Mouse (Mus musculus) G1E (cell line): ENCODE measurements at regions not wholly inside any gene's neighbourhood (a gene's known extent, or its start where the extent isn't known, plus 50 kb on each side); places are given as distances from the start of the nearest gene placed in this dataset.
A peak's percentile ranks its signal among the peaks of the same experiment; 100 is the strongest.

Source experiments
- ATAC-seq: 2 replicates; pipeline ENCODE4 v1.8.0; 2016; ENCODE audit warnings: mild to moderate bottlenecking; ENCODE audit not compliant: insufficient number of reproducible peaks, poor library complexity, low FRiP score, severe bottlenecking; ENCODE audit errors: extremely low read depth
- DNase-seq: peaks from one replicate; pipeline ENCODE4 v3.0.0; 2012; ENCODE audit warnings: low spot score
- H3K27me3 ChIP-seq: 2 replicates; pipeline ENCODE4 v1.6.1; 2012; ENCODE audit warnings: mild to moderate bottlenecking, low read length, inconsistent platforms; ENCODE audit not compliant: insufficient read depth
- H3K36me3 ChIP-seq: replicated peaks from 2 replicates; pipeline ENCODE3; 2012; ENCODE audit warnings: mild to moderate bottlenecking, inconsistent platforms
- H3K4me1 ChIP-seq: 2 replicates; pipeline ENCODE4 v1.6.1; 2012; ENCODE audit warnings: low read depth, low read length, inconsistent platforms, mixed read lengths; ENCODE audit not compliant: insufficient read depth
- H3K4me3 ChIP-seq: 2 replicates; pipeline ENCODE4 v1.5.1; 2012; ENCODE audit warnings: low read depth, mild to moderate bottlenecking, inconsistent platforms, low read length, moderate library complexity, mixed read lengths
- H3K9me3 ChIP-seq: replicated peaks from 2 replicates; pipeline ENCODE4 v1.6.1; 2012; ENCODE audit warnings: inconsistent platforms
- CTCF ChIP-seq: IDR thresholded peaks from 2 replicates; pipeline ENCODE4 v1.5.1; 2012; ENCODE audit warnings: low read depth, low read length, inconsistent platforms, mixed read lengths
- GATA1 ChIP-seq: IDR thresholded peaks from 2 replicates; pipeline ENCODE4 v1.6.1; 2012; ENCODE audit warnings: borderline replicate concordance, low read length, inconsistent platforms, mixed read lengths
- GATA2 ChIP-seq: IDR thresholded peaks from 2 replicates; pipeline ENCODE4 v1.6.1; 2012; ENCODE audit warnings: low read depth, low read length, inconsistent platforms, borderline replicate concordance
- POLR2AphosphoS5 ChIP-seq: IDR thresholded peaks from 2 replicates; pipeline ENCODE4 v1.6.1; 2012; ENCODE audit warnings: low read depth, low read length, inconsistent platforms; ENCODE audit not compliant: insufficient replicate concordance
- TAL1 ChIP-seq: conservative IDR thresholded peaks from 2 replicates; pipeline ENCODE4 v1.6.1; 2012; ENCODE audit warnings: low read depth, low read length, inconsistent platforms, mixed read lengths

DNA sequence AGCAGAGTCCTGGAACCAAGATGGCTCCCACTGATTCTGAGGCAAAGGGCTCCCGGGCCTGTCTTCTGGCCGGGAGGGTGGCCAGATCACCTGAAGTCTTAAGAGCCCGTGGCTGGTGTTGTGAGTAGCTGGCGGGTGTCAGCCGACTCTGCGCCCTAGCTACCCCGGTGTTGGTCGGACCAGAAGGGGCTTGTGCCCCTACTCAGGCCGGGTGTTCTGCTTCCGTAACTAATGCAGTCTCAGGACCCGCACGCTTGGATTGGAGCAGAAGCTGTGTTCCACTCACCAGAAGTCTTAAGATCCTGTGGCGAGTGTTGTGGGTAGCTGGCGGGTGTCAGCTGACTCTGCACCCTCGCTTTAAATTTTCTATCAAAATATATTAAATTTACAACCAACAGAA, 1285.3 kb upstream of the Cdh9 start:
- H3K27me3 ChIP-seq = no peaks in the 10 kb centered on the region
- no peaks in the 10 kb centered on the region for H3K4me1 ChIP-seq
- no peaks in the 10 kb centered on the region for H3K36me3 ChIP-seq
- TF ChIP-seq CTCF = no peak
- TF ChIP-seq GATA1 = no peak
- TF ChIP-seq GATA2 = no peak
- TF ChIP-seq TAL1 = no peak
- no peak for TF ChIP-seq POLR2AphosphoS5
- ATAC-seq = no peak
- no peak overlapping the region for H3K4me3 ChIP-seq
- H3K9me3 ChIP-seq = no peaks in the 10 kb centered on the region
- no peak for DNase-seq

DNA sequence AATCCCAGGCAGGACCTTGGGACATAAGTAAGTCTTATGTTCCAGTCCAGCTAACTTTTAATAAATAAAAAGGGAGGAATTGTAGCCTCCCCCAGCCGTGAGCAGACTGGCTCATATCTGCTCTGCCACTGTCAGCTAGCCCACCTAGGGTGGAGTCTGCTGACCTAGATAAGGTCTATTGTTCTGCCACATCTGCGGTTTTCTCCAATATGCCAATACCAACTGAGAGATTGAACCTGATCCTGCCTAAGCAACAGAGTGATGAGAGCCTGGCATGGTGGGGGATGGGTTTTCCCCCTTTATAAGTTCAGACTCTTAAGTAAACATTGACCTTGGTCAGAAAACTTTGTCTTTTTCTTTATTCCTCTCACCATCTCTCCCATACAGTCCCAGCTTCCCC, 1250.9 kb upstream of the Cdh9 start:
- H3K27me3 ChIP-seq = no peaks in the 10 kb centered on the region
- H3K4me1 ChIP-seq = peaks cover 19% of the 10 kb centered on the region
- DNase-seq (peak; percentile 25), ATAC-seq (peak; percentile 96)
- H3K9me3 ChIP-seq = no peaks in the 10 kb centered on the region
- no peak overlapping the region; the same call in 1 of the 2 replicates for H3K4me3 ChIP-seq
- TF ChIP-seq TAL1 = peak; percentile 92
- TF ChIP-seq CTCF = no peak
- no peaks in the 10 kb centered on the region for H3K36me3 ChIP-seq

DNA sequence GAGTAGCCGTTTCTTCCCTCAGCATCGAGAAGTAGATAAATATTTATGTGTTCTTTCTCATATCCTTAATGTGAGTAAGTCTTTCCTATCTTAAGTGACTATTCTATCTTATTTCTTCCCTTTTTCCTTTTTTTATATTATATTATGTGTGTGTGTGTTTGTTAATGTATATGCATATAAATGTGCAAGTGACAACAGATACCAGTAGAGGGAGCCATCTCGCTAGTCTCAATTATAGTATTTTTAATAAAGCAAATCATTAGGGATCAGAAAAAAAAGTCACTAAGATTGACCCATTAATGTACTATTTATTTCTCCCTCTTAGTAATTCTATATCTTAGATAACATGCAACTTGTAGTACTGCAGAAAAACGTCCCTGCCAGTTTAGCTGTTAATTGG, 1228.3 kb upstream of the Cdh9 start:
- Histone ChIP-seq H3K4me1 (no peaks in the 10 kb centered on the region), H3K9me3 (no peaks in the 10 kb centered on the region), H3K27me3 (no peaks in the 10 kb centered on the region), H3K4me3 (no peak overlapping the region), H3K36me3 (no peaks in the 10 kb centered on the region)
- TF ChIP-seq CTCF (no peak), GATA2 (no peak), TAL1 (no peak), POLR2AphosphoS5 (no peak), GATA1 (no peak)
- DNase-seq (no peak), ATAC-seq (no peak)

DNA sequence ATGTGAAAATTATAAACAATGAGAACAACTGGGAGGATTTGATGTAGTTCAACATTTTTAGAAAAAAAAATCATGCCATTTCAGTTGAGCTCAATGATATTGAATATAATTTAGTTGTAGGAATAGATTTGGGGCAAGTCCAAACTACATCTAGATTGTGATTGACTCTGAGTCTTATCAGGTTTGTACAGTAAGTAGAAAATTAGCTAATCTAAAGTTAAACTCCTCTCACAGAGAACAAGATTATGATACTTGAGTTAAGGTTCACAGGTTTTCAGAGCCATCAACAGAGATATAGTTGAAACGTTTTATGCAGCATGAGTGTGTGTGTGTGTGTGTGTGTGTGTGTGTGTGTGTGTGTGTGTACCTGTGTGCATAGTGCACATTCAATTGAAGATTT, 1189.6 kb upstream of the Cdh9 start:
- ATAC-seq = no peak

DNA sequence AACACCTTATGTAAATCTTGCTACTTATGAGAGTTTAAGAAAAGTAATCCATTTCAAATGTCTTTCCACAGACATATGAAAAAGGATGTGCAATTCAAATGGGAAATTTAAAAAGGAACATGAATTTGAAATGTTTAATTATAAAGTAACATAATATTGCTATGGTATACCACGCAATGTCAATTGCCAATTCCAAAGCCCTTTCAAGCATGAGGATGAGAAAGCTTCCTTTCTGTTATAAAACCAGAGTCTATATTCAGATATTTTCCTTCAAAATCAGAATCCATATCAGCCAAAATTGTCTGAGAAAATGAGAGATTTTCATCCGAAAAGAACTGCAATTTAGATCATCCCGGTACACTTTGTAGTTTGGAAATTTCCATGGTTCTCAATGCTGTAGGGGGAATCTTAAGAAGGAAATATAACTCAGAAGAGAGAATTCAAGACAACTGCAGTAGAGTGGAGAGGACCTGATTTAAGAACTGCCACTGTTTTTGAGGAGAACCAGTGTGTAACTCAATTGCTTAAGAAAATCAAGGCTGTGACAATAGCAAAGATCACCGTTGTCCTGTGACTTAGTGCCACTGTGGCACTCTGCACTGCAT, 1169.3 kb upstream of the Cdh9 start:
- Histone ChIP-seq H3K4me3 (no peak overlapping the region), H3K4me1 (no peaks in the 10 kb centered on the region), H3K9me3 (no peaks in the 10 kb centered on the region), H3K27me3 (no peaks in the 10 kb centered on the region), H3K36me3 (no peaks in the 10 kb centered on the region)
- no peak for ATAC-seq
- no peak for DNase-seq
- TF ChIP-seq GATA2 (no peak), CTCF (no peak), TAL1 (no peak), POLR2AphosphoS5 (no peak), GATA1 (no peak)

More for the DNA sequence above, 1189.6 kb upstream of the Cdh9 start:
- no peak for DNase-seq
- Histone ChIP-seq H3K27me3 (no peaks in the 10 kb centered on the region), H3K9me3 (no peaks in the 10 kb centered on the region), H3K4me3 (no peak overlapping the region), H3K36me3 (no peaks in the 10 kb centered on the region), H3K4me1 (no peaks in the 10 kb centered on the region)
- TF ChIP-seq CTCF (no peak), POLR2AphosphoS5 (no peak), GATA1 (no peak), TAL1 (no peak), GATA2 (no peak)

DNA sequence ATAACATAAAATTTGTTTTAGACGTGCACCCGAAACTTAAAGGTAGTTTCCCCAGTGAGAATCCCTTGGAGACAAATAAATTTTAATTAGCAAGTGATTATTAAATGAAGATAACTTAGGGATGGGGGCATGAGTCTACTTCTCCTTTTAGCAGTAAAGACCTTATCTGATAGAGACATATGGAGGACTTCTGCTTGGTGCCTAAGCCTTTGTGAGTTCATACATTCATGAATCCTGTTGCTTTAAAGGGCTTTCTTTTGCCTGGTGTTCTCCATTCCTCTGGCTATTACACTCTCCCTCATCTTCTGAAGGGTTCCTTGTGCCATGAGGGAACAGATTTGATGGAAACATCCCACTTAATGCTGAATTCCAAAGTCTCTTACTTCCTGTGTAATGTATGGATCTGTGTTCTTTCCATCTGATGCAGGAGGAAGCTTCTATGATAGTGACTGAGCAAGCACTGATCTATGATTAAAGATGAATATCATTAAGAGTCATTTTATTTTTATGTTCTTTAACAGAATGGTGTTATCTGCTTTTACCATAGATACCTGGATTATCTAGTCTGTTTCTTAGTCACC, 1146.2 kb upstream of the Cdh9 start:
- ATAC-seq (peak; percentile 87), DNase-seq (peak; percentile 4)
- H3K27me3 ChIP-seq = no peaks in the 10 kb centered on the region
- TF ChIP-seq GATA1 = no peak
- no peak for TF ChIP-seq POLR2AphosphoS5
- no peak for TF ChIP-seq CTCF
- no peak for TF ChIP-seq GATA2
- TF ChIP-seq TAL1 = no peak
- no peaks in the 10 kb centered on the region for H3K36me3 ChIP-seq
- H3K4me3 ChIP-seq = no peak overlapping the region
- H3K4me1 ChIP-seq = peaks cover 13% of the 10 kb centered on the region
- no peaks in the 10 kb centered on the region for H3K9me3 ChIP-seq

DNA sequence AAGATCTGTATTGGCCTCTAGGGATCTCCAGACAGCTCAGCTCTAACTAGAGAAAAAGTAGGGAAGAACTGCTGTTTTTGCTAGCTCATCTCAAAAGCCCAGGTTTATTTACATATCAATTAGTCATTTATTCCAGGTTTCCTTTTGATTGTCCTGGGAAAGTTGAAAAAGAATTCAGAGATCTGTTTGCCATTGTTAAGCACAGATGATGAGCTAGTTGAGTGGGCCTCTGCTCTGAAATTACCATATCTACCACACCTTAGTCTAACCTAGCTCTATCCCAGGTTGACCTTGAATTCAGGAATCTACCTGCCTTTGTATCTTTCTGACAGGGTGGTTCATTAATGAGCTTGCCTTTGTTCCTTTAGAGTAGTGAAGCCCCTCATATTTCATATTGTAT, 1110.6 kb upstream of the Cdh9 start:
- ATAC-seq (no peak), DNase-seq (no peak)
- Histone ChIP-seq H3K36me3 (no peaks in the 10 kb centered on the region), H3K9me3 (no peaks in the 10 kb centered on the region), H3K27me3 (no peaks in the 10 kb centered on the region), H3K4me1 (no peaks in the 10 kb centered on the region), H3K4me3 (no peak overlapping the region)
- no peak for TF ChIP-seq POLR2AphosphoS5
- TF ChIP-seq TAL1 = no peak
- no peak for TF ChIP-seq GATA2
- TF ChIP-seq GATA1 = no peak
- TF ChIP-seq CTCF = no peak
